8 mouse cellular contexts compared by ENCODE assay signal in the genomic region with DNA sequence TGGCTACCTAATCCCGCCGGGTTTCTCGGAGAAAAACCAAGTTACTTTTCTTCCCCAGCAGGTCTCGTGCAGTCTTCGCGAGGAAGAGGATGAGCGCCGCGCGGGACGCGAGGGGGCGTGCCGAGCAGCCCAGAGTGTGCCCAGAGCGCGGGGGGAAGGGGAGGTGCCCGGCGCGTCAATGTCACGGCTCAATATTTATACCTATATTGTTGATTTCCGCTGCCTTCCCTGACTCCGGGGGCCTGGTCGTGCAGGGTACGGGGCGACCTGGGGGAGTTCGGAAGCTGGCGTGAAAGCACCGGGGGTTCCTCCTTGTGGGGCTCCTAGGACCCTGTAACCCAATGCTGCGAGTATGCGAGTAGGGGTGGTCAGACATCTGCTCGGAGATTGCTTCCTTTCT.
A peak's percentile ranks its signal among the peaks of the same experiment; 100 is the strongest.
DNase-seq lines count a peak whose midpoint lies in the region; ATAC-seq and TF ChIP-seq lines count a peak whose summit lies in the region.

No protein-coding gene starts in this region.

- ATAC-seq in heart, embryonic 11.5 days (replicated peaks; ENCODE audit: insufficient number of reproducible peaks, low FRiP score, low TSS enrichment), result peak; percentile 55; the same call in 1 of the 2 replicates
- ATAC-seq in embryonic facial prominence, embryonic 11.5 days (replicated peaks; ENCODE audit: insufficient number of reproducible peaks, low FRiP score, low TSS enrichment, low read depth), result peak; percentile 60
- peak; percentile 76 for ATAC-seq in hindbrain, embryonic 15.5 days (ENCODE audit: low FRiP score, low read depth)
- ATAC-seq in liver, embryonic 14.5 days (ENCODE audit: insufficient read depth), result no peak

- TF ChIP-seq POLR2A in small intestine, adult 2 months (IDR thresholded peaks at IDR 0.05; ENCODE audit: low read depth, low read length), result no peak

- no peak overlapping the region for H3K27ac ChIP-seq in heart, embryonic 11.5 days (ENCODE audit: low read depth, low read length)
- H3K27ac ChIP-seq in embryonic facial prominence, embryonic 11.5 days (replicated peaks; ENCODE audit: low read depth, low read length), result no peak overlapping the region
- no peak overlapping the region for H3K27ac ChIP-seq in hindbrain, embryonic 15.5 days (replicated peaks)
- no peak overlapping the region for H3K27ac ChIP-seq in liver, embryonic 14.5 days
- H3K27ac ChIP-seq in small intestine, adult 2 months (ENCODE audit: insufficient read depth, low read depth, low read length), result no peak overlapping the region

- peaks cover 3% of the 10 kb centered on the region; the same call in 1 of the 2 replicates for H3K4me1 ChIP-seq in heart, embryonic 11.5 days (ENCODE audit: control insufficient read depth, insufficient read depth, low read length)
- H3K4me1 ChIP-seq in embryonic facial prominence, embryonic 11.5 days (ENCODE audit: control insufficient read depth, insufficient read depth, low read length), result peaks cover 3% of the 10 kb centered on the region
- peaks cover 29% of the 10 kb centered on the region for H3K4me1 ChIP-seq in hindbrain, embryonic 15.5 days (replicated peaks)
- H3K4me1 ChIP-seq in liver, embryonic 14.5 days (replicated peaks; ENCODE audit: control insufficient read depth in 2 of 2, insufficient read depth in 2 of 2, low read length in 1 of 2), result no peaks in the 10 kb centered on the region
- H3K4me1 ChIP-seq in small intestine, adult 2 months (ENCODE audit: control insufficient read depth, insufficient read depth, insufficient read length, low read length), result peaks cover 5% of the 10 kb centered on the region; the same call in 1 of the 2 replicates

- WGBS in heart, embryonic 11.5 days (ENCODE audit: insufficient replicate concordance), result 0% methylated on average over 31 of the region's 31 CpGs
- WGBS in embryonic facial prominence, embryonic 11.5 days, result under 1% methylated on average over 31 of the region's 31 CpGs
- WGBS in hindbrain, embryonic 15.5 days, result 1% methylated on average over 25 of the region's 31 CpGs
- 2% methylated on average over 30 of the region's 31 CpGs for WGBS in liver, embryonic 14.5 days (ENCODE audit: insufficient replicate concordance)
- 2% methylated on average over 31 of the region's 31 CpGs for WGBS in small intestine, adult 2 months

- H3K27me3 ChIP-seq in heart, embryonic 11.5 days (ENCODE audit: control insufficient read depth, insufficient read depth, low read length), result peaks cover 21% of the 10 kb centered on the region
- peaks cover 13% of the 10 kb centered on the region for H3K27me3 ChIP-seq in embryonic facial prominence, embryonic 11.5 days (ENCODE audit: control insufficient read depth, insufficient read depth, low read length)
- peaks cover 30% of the 10 kb centered on the region for H3K27me3 ChIP-seq in hindbrain, embryonic 15.5 days
- peaks cover 36% of the 10 kb centered on the region for H3K27me3 ChIP-seq in liver, embryonic 14.5 days (ENCODE audit: control insufficient read depth, insufficient read depth, low read length)
- H3K27me3 ChIP-seq in small intestine, adult 2 months (ENCODE audit: control insufficient read depth, insufficient read depth, low read length), result peaks cover 24% of the 10 kb centered on the region

- peak overlapping the region; percentile 62 for H3K4me3 ChIP-seq in heart, embryonic 11.5 days (ENCODE audit: low read depth, low read length)
- H3K4me3 ChIP-seq in embryonic facial prominence, embryonic 11.5 days (ENCODE audit: low read depth, low read length), result peak overlapping the region; percentile 50
- H3K4me3 ChIP-seq in hindbrain, embryonic 15.5 days, result peak overlapping the region; percentile 69
- peak overlapping the region; percentile 33 to 47 for H3K4me3 ChIP-seq in liver, embryonic 14.5 days (ENCODE audit: insufficient read depth in 1 of 2, low read depth in 2 of 2, low read length in 2 of 2)
- peak overlapping the region; percentile 67 for H3K4me3 ChIP-seq in small intestine, adult 2 months (ENCODE audit: low read depth, low read length)

- H3K9ac ChIP-seq in heart, embryonic 11.5 days (ENCODE audit: low read depth, low read length), result peak overlapping the region; percentile 58
- H3K9ac ChIP-seq in embryonic facial prominence, embryonic 11.5 days (replicated peaks; ENCODE audit: low read length), result peak overlapping the region; percentile 51; the same call in 1 of the 2 replicates
- H3K9ac ChIP-seq in hindbrain, embryonic 15.5 days, result peak overlapping the region; percentile 45
- no peak overlapping the region for H3K9ac ChIP-seq in liver, embryonic 14.5 days (replicated peaks)

- DNase-seq in heart, postnatal 25 days (ENCODE audit: low spot score), result no peak
- DNase-seq in MN1 (ENCODE audit: low spot score), result peak; percentile 5
- peak; percentile 39 for DNase-seq in embryonic facial prominence, embryonic 11.5 days (ENCODE audit: low spot score)
- no peak for DNase-seq in liver, embryonic 14.5 days (ENCODE audit: low read depth in 3 of 3, low spot score in 3 of 3)
- DNase-seq in right cerebral cortex, postnatal 25 days, result no peak

- no peaks in the 10 kb centered on the region for H3K9me3 ChIP-seq in heart, embryonic 11.5 days (replicated peaks; ENCODE audit: control insufficient read depth, low read length)
- no peaks in the 10 kb centered on the region for H3K9me3 ChIP-seq in embryonic facial prominence, embryonic 11.5 days (replicated peaks; ENCODE audit: control insufficient read depth, low read length)
- no peaks in the 10 kb centered on the region for H3K9me3 ChIP-seq in hindbrain, embryonic 15.5 days
- no peaks in the 10 kb centered on the region for H3K9me3 ChIP-seq in liver, embryonic 14.5 days (ENCODE audit: control insufficient read depth, low read length)

- 0 out of 2 replicates have a peak, but pooled peaks have one; percentile 5 for TF ChIP-seq CTCF in liver, embryonic 14.5 days (IDR thresholded peaks at IDR 0.05; ENCODE audit: low read depth)
- no peak for TF ChIP-seq CTCF in small intestine, adult 2 months (IDR thresholded peaks at IDR 0.05; ENCODE audit: extremely low read depth, insufficient read length, insufficient replicate concordance, low read depth, low read length)

- peak overlapping the region; percentile 97 for H3K4me2 ChIP-seq in heart, embryonic 11.5 days
- H3K4me2 ChIP-seq in embryonic facial prominence, embryonic 11.5 days (ENCODE audit: low read depth, low read length), result peak overlapping the region; percentile 95
- peak overlapping the region; percentile 100 for H3K4me2 ChIP-seq in hindbrain, embryonic 15.5 days
- H3K4me2 ChIP-seq in liver, embryonic 14.5 days (ENCODE audit: low read depth), result peak overlapping the region; percentile 68

- no peak for TF ChIP-seq EP300 in liver, embryonic 14.5 days (IDR thresholded peaks at IDR 0.05; ENCODE audit: low read depth)

- intact Hi-C loops in heart, postnatal 25 days (cut with DNase I), result no loop called here

- H3K36me3 ChIP-seq in heart, embryonic 11.5 days (ENCODE audit: control insufficient read depth, insufficient read depth, low read length), result no peaks in the 10 kb centered on the region
- no peaks in the 10 kb centered on the region for H3K36me3 ChIP-seq in embryonic facial prominence, embryonic 11.5 days (replicated peaks; ENCODE audit: control insufficient read depth, insufficient read depth, low read depth, low read length)
- H3K36me3 ChIP-seq in hindbrain, embryonic 15.5 days, result no peaks in the 10 kb centered on the region
- no peaks in the 10 kb centered on the region for H3K36me3 ChIP-seq in liver, embryonic 14.5 days (replicated peaks; ENCODE audit: control insufficient read depth, insufficient read depth, low read depth)
- no peaks in the 10 kb centered on the region for H3K36me3 ChIP-seq in small intestine, adult 2 months (ENCODE audit: control insufficient read depth, insufficient read depth, low read length)

Comparison
In these comparisons a context has a peak if more than half of its experiments do, and no peak if none do; other contexts are left out.
1. DNase-seq: peak in MN1 (single experiment) and embryonic facial prominence, embryonic 11.5 days (single experiment); none in heart, postnatal 25 days (single experiment), liver, embryonic 14.5 days (0 of 3) and right cerebral cortex, postnatal 25 days (single experiment).
2. Peak in every context shown above with its lines, with median percentiles within 50 percentile points of each other: H3K4me2 ChIP-seq and H3K4me3 ChIP-seq.